Mouse (Mus musculus): ENCODE data around the gene Zkscan5. TPM values are rescaled to one million over a fixed set of nuclear protein-coding genes. Genes with fewer than 3 reads are reported as not detected.
"Not testable (repeated sequence)": the region's sequence is repeated elsewhere in the genome, so short reads cannot be mapped to it uniquely, and the experiment has no call there.

Gene Zkscan5
- polyA plus RNA-seq, 1 experiment, result 10.1 TPM

GRCm38 (mm10) chr5:145226453-145226852 is 22.1 kb downstream of the Zkscan5 start:
- Histone ChIP-seq H3K4me3 (ENCODE audit: insufficient read depth, low read depth, low read length) (no peak overlapping the region), H3K27ac (replicated peaks; ENCODE audit: low read depth, low read length) (no peak overlapping the region)

GRCm38 (mm10) chr5:145229283-145229682 is 24.9 kb downstream of the Zkscan5 start:
- H3K4me3 ChIP-seq (ENCODE audit: insufficient read depth, low read depth, low read length); H3K27ac ChIP-seq (replicated peaks; ENCODE audit: low read depth, low read length); H3K4me1 ChIP-seq (ENCODE audit: control insufficient read depth, insufficient read depth, insufficient read length, low read length): not testable (repeated sequence)

More at GRCm38 (mm10) chr5:145226453-145226852, 22.1 kb downstream of the Zkscan5 start:
- peaks cover 2% of the 10 kb centered on the region; the same call in 1 of the 2 replicates for H3K4me1 ChIP-seq (ENCODE audit: control insufficient read depth, insufficient read depth, insufficient read length, low read length)

GRCm38 (mm10) chr5:145230641-145231040 is 26.3 kb downstream of the Zkscan5 start:
- H3K27ac ChIP-seq (replicated peaks; ENCODE audit: low read depth, low read length), result peak overlapping the region; percentile 98
- H3K4me1 ChIP-seq (ENCODE audit: control insufficient read depth, insufficient read depth, insufficient read length, low read length), result peaks cover 2% of the 10 kb centered on the region; the same call in 1 of the 2 replicates
- H3K4me3 ChIP-seq (ENCODE audit: insufficient read depth, low read depth, low read length), result no peak overlapping the region

GRCm38 (mm10) chr5:145231367-145231871 is 27.1 kb downstream of the Zkscan5 start, which contains the start of gene Zfp655:
Gene Zfp655, plus strand, starts transcription at chr5:145231715.
- H3K4me3 ChIP-seq (ENCODE audit: insufficient read depth, low read depth, low read length), result peak within 1 kb of the TSS; percentile 84
- H3K4me1 ChIP-seq (ENCODE audit: control insufficient read depth, insufficient read depth, insufficient read length, low read length), result peaks cover 2% of the 10 kb centered on the region; the same call in 1 of the 2 replicates
- peak within 1 kb of the TSS; percentile 98 for H3K27ac ChIP-seq (replicated peaks; ENCODE audit: low read depth, low read length)

GRCm38 (mm10) chr5:145231893-145232411 is 27.6 kb downstream of the Zkscan5 start:
- peaks cover 2% of the 10 kb centered on the region; the same call in 1 of the 2 replicates for H3K4me1 ChIP-seq (ENCODE audit: control insufficient read depth, insufficient read depth, insufficient read length, low read length)
- H3K27ac ChIP-seq (replicated peaks; ENCODE audit: low read depth, low read length), result peak overlapping the region; percentile 81
- H3K4me3 ChIP-seq (ENCODE audit: insufficient read depth, low read depth, low read length), result peak overlapping the region; percentile 84

GRCm38 (mm10) chr5:145234636-145235035 is 30.3 kb downstream of the Zkscan5 start:
- Histone ChIP-seq H3K4me3 (ENCODE audit: insufficient read depth, low read depth, low read length) (no peak overlapping the region), H3K4me1 (ENCODE audit: control insufficient read depth, insufficient read depth, insufficient read length, low read length) (peaks cover 2% of the 10 kb centered on the region; the same call in 1 of the 2 replicates), H3K27ac (replicated peaks; ENCODE audit: low read depth, low read length) (no peak overlapping the region)

- Histone ChIP-seq H3K27ac (replicated peaks; ENCODE audit: low read depth, low read length) (no peak overlapping the region), H3K4me1 (ENCODE audit: control insufficient read depth, insufficient read depth, insufficient read length, low read length) (no peaks in the 10 kb centered on the region)
Observed at GRCm38 (mm10) chr5:145249520-145249919, 45.2 kb downstream of the Zkscan5 start.

More at GRCm38 (mm10) chr5:145249520-145249919, 45.2 kb downstream of the Zkscan5 start:
- H3K4me3 ChIP-seq (ENCODE audit: insufficient read depth, low read depth, low read length), result no peak overlapping the region

Other genes starting within 250 kb of the Zkscan5 start
- 12.2 and 15.7 TPM in 2 replicates for gene Smurf1, start 238.7 kb upstream of the Zkscan5 start, polyA plus RNA-seq (2012; ENCODE audit: insufficient read depth, insufficient read length, missing spikeins)
- not detected in 2 replicates for gene Gm4871, start 171.8 kb upstream of the Zkscan5 start, polyA plus RNA-seq (2012; ENCODE audit: insufficient read depth, insufficient read length, missing spikeins)
- not detected in 2 replicates for gene 1700018F24Rik, start 161.6 kb upstream of the Zkscan5 start, polyA plus RNA-seq (2012; ENCODE audit: insufficient read depth, insufficient read length, missing spikeins)
- 91.1 and 112 TPM in 2 replicates for gene Arpc1a, start 120.7 kb upstream of the Zkscan5 start, polyA plus RNA-seq (2012; ENCODE audit: insufficient read depth, insufficient read length, missing spikeins)
- gene Kpna7, start 120.5 kb upstream of the Zkscan5 start, polyA plus RNA-seq (2012; ENCODE audit: insufficient read depth, insufficient read length, missing spikeins), result not detected in 2 replicates
- gene Arpc1b, start 90.3 kb upstream of the Zkscan5 start, polyA plus RNA-seq (2012; ENCODE audit: insufficient read depth, insufficient read length, missing spikeins), result 77.2 and 84.9 TPM in 2 replicates
- gene Pdap1, start 64.3 kb upstream of the Zkscan5 start, polyA plus RNA-seq (2012; ENCODE audit: insufficient read depth, insufficient read length, missing spikeins), result 75.0 and 96.2 TPM in 2 replicates
- 116 and 156 TPM in 2 replicates for gene Bud31, start 64.2 kb upstream of the Zkscan5 start, polyA plus RNA-seq (2012; ENCODE audit: insufficient read depth, insufficient read length, missing spikeins)
- 17.8 and 18.9 TPM in 2 replicates for gene Ptcd1, start 37.5 kb upstream of the Zkscan5 start, polyA plus RNA-seq (2012; ENCODE audit: insufficient read depth, insufficient read length, missing spikeins)
- gene Cpsf4, start 37.3 kb upstream of the Zkscan5 start, polyA plus RNA-seq (2012; ENCODE audit: insufficient read depth, insufficient read length, missing spikeins), result 7.7 and 10.4 TPM in 2 replicates
- 3,242 and 3,801 TPM in 2 replicates for gene Atp5j2, start 12.5 kb upstream of the Zkscan5 start, polyA plus RNA-seq (2012; ENCODE audit: insufficient read depth, insufficient read length, missing spikeins)
- gene Zkscan14, start 2.7 kb upstream of the Zkscan5 start, polyA plus RNA-seq (2012; ENCODE audit: insufficient read depth, insufficient read length, missing spikeins), result 5.2 and 8.1 TPM in 2 replicates
- 27.5 and 33.7 TPM in 2 replicates for gene Zfp655, start 27.2 kb downstream of the Zkscan5 start, polyA plus RNA-seq (2012; ENCODE audit: insufficient read depth, insufficient read length, missing spikeins)
- 2.7 and 4.0 TPM in 2 replicates for gene Zscan25, start 75.9 kb downstream of the Zkscan5 start, polyA plus RNA-seq (2012; ENCODE audit: insufficient read depth, insufficient read length, missing spikeins)
- not detected in 2 replicates for gene Cyp3a57, start 140.7 kb downstream of the Zkscan5 start, polyA plus RNA-seq (2012; ENCODE audit: insufficient read depth, insufficient read length, missing spikeins)